Mouse (Mus musculus): ENCODE measurements around the gene Gm21992.

GRCm38 (mm10) chr19:4772785-4773184 lies 38.6 kb downstream of the Gm21992 start:
- TF ChIP-seq POLR2A (IDR thresholded peaks at IDR 0.05; ENCODE audit: borderline replicate concordance, low read depth, low read length) (no peak), CTCF (IDR thresholded peaks at IDR 0.05; ENCODE audit: low read depth, low read length) (no peak)
